ENCODE assay signal across 8 mouse cellular contexts in genomic region chr19:57355451-57356251, GRCm38 (mm10). TPM values are rescaled to one million over a fixed set of nuclear protein-coding genes. Genes with fewer than 3 reads are reported as not detected.
DNase-seq lines count a peak whose midpoint lies in the region; ATAC-seq and TF ChIP-seq lines count a peak whose summit lies in the region.

No protein-coding gene starts in this region.

- no peaks in the 10 kb centered on the region for H3K36me3 ChIP-seq in hindbrain, embryonic 10.5 days
- no peaks in the 10 kb centered on the region for H3K36me3 ChIP-seq in hindbrain, embryonic 16.5 days (ENCODE audit: control insufficient read depth, insufficient read depth, low read length)
- H3K36me3 ChIP-seq in intestine, postnatal 0 days (ENCODE audit: control insufficient read depth, insufficient read depth) = no peaks in the 10 kb centered on the region

- H3K27ac ChIP-seq in hindbrain, embryonic 10.5 days = 0 out of 2 replicates have a peak overlapping the region, but pooled peaks have one; percentile 31
- no peak overlapping the region for H3K27ac ChIP-seq in hindbrain, embryonic 16.5 days (ENCODE audit: low read depth, low read length)
- H3K27ac ChIP-seq in intestine, postnatal 0 days (ENCODE audit: low read depth, low read length) = peak overlapping the region; percentile 57; the same call in 1 of the 2 replicates

- no peak for TF ChIP-seq CTCF in intestine, postnatal 0 days (IDR thresholded peaks at IDR 0.05; ENCODE audit: low read depth)

- no peaks in the 10 kb centered on the region for H3K9me3 ChIP-seq in hindbrain, embryonic 10.5 days
- H3K9me3 ChIP-seq in hindbrain, embryonic 16.5 days (ENCODE audit: control insufficient read depth, low read length) = no peaks in the 10 kb centered on the region
- H3K9me3 ChIP-seq in intestine, postnatal 0 days (ENCODE audit: control insufficient read depth) = no peaks in the 10 kb centered on the region

- H3K4me3 ChIP-seq in hindbrain, embryonic 10.5 days = no peak overlapping the region
- no peak overlapping the region for H3K4me3 ChIP-seq in hindbrain, embryonic 16.5 days (ENCODE audit: low read length)
- H3K4me3 ChIP-seq in intestine, postnatal 0 days (ENCODE audit: low read depth, low read length) = no peak overlapping the region

- no peak for ATAC-seq in hindbrain, embryonic 16.5 days
- ATAC-seq in intestine, postnatal 0 days = no peak
- no peak for ATAC-seq in monocyte, adult 5-6 weeks (replicated peaks; ENCODE audit: insufficient number of reproducible peaks, low FRiP score, low TSS enrichment, poor library complexity, severe bottlenecking)

- no peaks in the 10 kb centered on the region for H3K27me3 ChIP-seq in hindbrain, embryonic 10.5 days (ENCODE audit: insufficient read depth, poor library complexity, severe bottlenecking)
- H3K27me3 ChIP-seq in hindbrain, embryonic 16.5 days (replicated peaks; ENCODE audit: control insufficient read depth, insufficient read depth, low read length) = no peaks in the 10 kb centered on the region
- H3K27me3 ChIP-seq in intestine, postnatal 0 days (replicated peaks; ENCODE audit: control insufficient read depth, insufficient read depth, low read length) = no peaks in the 10 kb centered on the region

- H3K4me2 ChIP-seq in hindbrain, embryonic 16.5 days (ENCODE audit: low read length) = no peak overlapping the region
- H3K4me2 ChIP-seq in intestine, postnatal 0 days (replicated peaks; ENCODE audit: low read depth) = peak overlapping the region; percentile 43

- no peak for DNase-seq in hindbrain, embryonic 10.5 days (ENCODE audit: low spot score)
- DNase-seq in T-cell, adult 2 months (ENCODE audit: low spot score) = peak; percentile 92
- DNase-seq in retina, embryonic 14.5 days (ENCODE audit: low spot score) = peak; percentile 28
- no peak for DNase-seq in cerebellum, adult 9-10 months
- DNase-seq in ovary, adult 18-20 months (ENCODE audit: low spot score) = no peak

- 74% methylated on average over 16 of the region's 16 CpGs for WGBS in hindbrain, embryonic 10.5 days
- WGBS in hindbrain, embryonic 16.5 days = 73% methylated on average over 16 of the region's 16 CpGs
- 55% methylated on average over 16 of the region's 16 CpGs for WGBS in intestine, postnatal 0 days

- no peak overlapping the region for H3K9ac ChIP-seq in hindbrain, embryonic 16.5 days (ENCODE audit: low read depth, low read length)
- no peak overlapping the region for H3K9ac ChIP-seq in intestine, postnatal 0 days (ENCODE audit: low read depth, low read length)

- peaks cover 36% of the 10 kb centered on the region for H3K4me1 ChIP-seq in hindbrain, embryonic 10.5 days (replicated peaks)
- H3K4me1 ChIP-seq in hindbrain, embryonic 16.5 days (ENCODE audit: control insufficient read depth, insufficient read depth, low read depth, low read length) = peaks cover 9% of the 10 kb centered on the region; the same call in 1 of the 2 replicates
- 0 out of 2 replicates have a peak, but pooled peaks cover 3% of the 10 kb centered on the region for H3K4me1 ChIP-seq in intestine, postnatal 0 days (replicated peaks; ENCODE audit: control insufficient read depth, insufficient read depth, low read length)

RNA-seq across cellular contexts. Expression of gene Fam160b1, which starts 4.8 kb away (rescaled TPM):
- 10.8 and 12.8 TPM in 2 replicates for polyA plus RNA-seq in hindbrain, embryonic 10.5 days (2016; fragmentation: Nextera tagmentation; extraction: Ambion mirVana)
- polyA plus RNA-seq in hindbrain, embryonic 16.5 days (2015; fragmentation: Nextera tagmentation; extraction: Ambion mirVana) = 11.2 and 12.8 TPM in 2 replicates
- polyA plus RNA-seq in intestine, postnatal 0 days (2015; fragmentation: Nextera tagmentation; extraction: Ambion mirVana) = 13.9 and 14.9 TPM in 2 replicates
- 17.0 to 27.0 TPM (median 17.3 TPM) in 3 replicates for total RNA-seq in monocyte, adult 5-6 weeks (2017)

RNA-seq across cellular contexts. Expression of gene Ablim1, which starts 40.9 kb away (rescaled TPM):
- polyA plus RNA-seq in hindbrain, embryonic 10.5 days (2016; fragmentation: Nextera tagmentation; extraction: Ambion mirVana) = 16.1 and 17.7 TPM in 2 replicates
- 57.3 and 62.1 TPM in 2 replicates for polyA plus RNA-seq in hindbrain, embryonic 16.5 days (2015; fragmentation: Nextera tagmentation; extraction: Ambion mirVana)
- polyA plus RNA-seq in intestine, postnatal 0 days (2015; fragmentation: Nextera tagmentation; extraction: Ambion mirVana) = 24.4 and 28.7 TPM in 2 replicates
- total RNA-seq in monocyte, adult 5-6 weeks (2017) = 62.1 to 195 TPM (median 62.9 TPM) in 3 replicates

Comparison
In these comparisons a context has a peak if more than half of its experiments do, and no peak if none do; other contexts are left out.
1. DNase-seq: peak in T-cell, adult 2 months (single experiment) and retina, embryonic 14.5 days (single experiment); none in hindbrain, embryonic 10.5 days (single experiment), cerebellum, adult 9-10 months (single experiment) and ovary, adult 18-20 months (single experiment).